Mouse (Mus musculus) forebrain, embryonic 16.5 days (tissue): ENCODE results near the gene Ube2j2. TPM values are rescaled to one million over a fixed set of nuclear protein-coding genes. Genes with fewer than 3 reads are reported as not detected.

Experiments
- ATAC-seq: fragments of 200-750 bp; cut with Nextera tagmentation; 2 replicates; pipeline ENCODE4 v1.8.0; 2017; ENCODE audit warnings: mild to moderate bottlenecking, moderate library complexity
- H3K27ac ChIP-seq: fragments of 300-500 bp; sonication (generic); 2 replicates; pipeline ENCODE4 v1.5.1; 2014; ENCODE audit warnings: low read length, control low read depth
- H3K27me3 ChIP-seq: fragments of 300-500 bp; sonication (generic); replicated peaks from 2 replicates; pipeline ENCODE4 v1.6.1; 2014; ENCODE audit warnings: low read length; ENCODE audit not compliant: control insufficient read depth, insufficient read depth
- H3K36me3 ChIP-seq: fragments of 300-500 bp; sonication (generic); 2 replicates; pipeline ENCODE4 v1.6.1; 2014; ENCODE audit not compliant: control insufficient read depth, insufficient read depth
- H3K4me1 ChIP-seq: fragments of 300-500 bp; sonication (generic); replicated peaks from 2 replicates; pipeline ENCODE4 v1.6.1; 2014; ENCODE audit warnings: low read length; ENCODE audit not compliant: control insufficient read depth, insufficient read depth
- H3K4me2 ChIP-seq: fragments of 300-500 bp; sonication (generic); 2 replicates; pipeline ENCODE4 v1.6.1; 2014; ENCODE audit warnings: mild to moderate bottlenecking, low read length, control low read depth
- H3K4me3 ChIP-seq: fragments of 300-500 bp; sonication (generic); replicated peaks from 2 replicates; pipeline ENCODE4 v1.5.1; 2014; ENCODE audit warnings: mild to moderate bottlenecking, low read length, control low read depth
- H3K9ac ChIP-seq: fragments of 300-500 bp; sonication (generic); replicated peaks from 2 replicates; pipeline ENCODE4 v1.6.1; 2014; ENCODE audit warnings: low read depth, low read length, control low read depth
- H3K9me3 ChIP-seq: fragments of 300-500 bp; sonication (generic); 2 replicates; pipeline ENCODE4 v1.6.1; 2016; ENCODE audit warnings: low read length; ENCODE audit not compliant: control insufficient read depth
- WGBS: fragments of 180-500 bp; shearing (Covaris S2); extraction: QIAGEN DNeasy Blood & Tissue Kit; methylation state at CpG from one replicate; pipeline ENCODE4 v1.1.7; 2014; 5-methylcytosine and 5-hydroxymethylcytosine counted together
- polyA plus RNA-seq: library from polyadenylated mRNA; unstranded; fragments of >200 nt; fragmentation: Nextera tagmentation; extraction: Ambion mirVana; gene quantifications from 2 replicates; pipeline ENCODE4 v1.2.1, GENCODE M21; 2015

Gene Ube2j2
- polyA plus RNA-seq, 1 experiment from 2014 or later: 121 TPM

DNA sequence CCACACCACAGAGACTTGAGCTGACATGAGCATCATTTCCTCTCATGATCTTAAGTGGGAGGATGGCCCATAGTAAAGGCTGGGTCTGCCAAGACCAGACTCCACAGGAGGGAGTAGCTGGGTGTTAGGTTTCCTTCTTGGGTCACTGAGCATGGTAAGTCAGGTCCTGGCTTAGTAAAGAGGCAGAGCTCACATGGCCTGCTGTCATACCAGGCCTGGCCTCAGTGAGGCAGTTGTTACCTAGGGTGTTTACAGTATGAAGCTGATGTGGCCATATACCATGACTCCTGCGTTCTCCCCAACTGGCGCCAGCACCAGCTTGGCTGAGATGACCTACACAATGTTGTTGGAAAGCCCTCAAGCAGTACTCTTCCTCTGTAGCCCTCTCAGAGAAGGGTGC is 29.6 kb downstream of the Ube2j2 start:
- no peak overlapping the region for H3K4me3 ChIP-seq
- no peak overlapping the region for H3K27ac ChIP-seq
- H3K27me3 ChIP-seq: no peaks in the 10 kb centered on the region
- 84% methylated on average over 2 of the region's 2 CpGs for WGBS
- no peak overlapping the region for H3K4me2 ChIP-seq
- H3K9ac ChIP-seq: no peak overlapping the region
- H3K36me3 ChIP-seq: no peaks in the 10 kb centered on the region
- no peaks in the 10 kb centered on the region for H3K9me3 ChIP-seq
- H3K4me1 ChIP-seq: no peaks in the 10 kb centered on the region
- no peak for ATAC-seq

DNA sequence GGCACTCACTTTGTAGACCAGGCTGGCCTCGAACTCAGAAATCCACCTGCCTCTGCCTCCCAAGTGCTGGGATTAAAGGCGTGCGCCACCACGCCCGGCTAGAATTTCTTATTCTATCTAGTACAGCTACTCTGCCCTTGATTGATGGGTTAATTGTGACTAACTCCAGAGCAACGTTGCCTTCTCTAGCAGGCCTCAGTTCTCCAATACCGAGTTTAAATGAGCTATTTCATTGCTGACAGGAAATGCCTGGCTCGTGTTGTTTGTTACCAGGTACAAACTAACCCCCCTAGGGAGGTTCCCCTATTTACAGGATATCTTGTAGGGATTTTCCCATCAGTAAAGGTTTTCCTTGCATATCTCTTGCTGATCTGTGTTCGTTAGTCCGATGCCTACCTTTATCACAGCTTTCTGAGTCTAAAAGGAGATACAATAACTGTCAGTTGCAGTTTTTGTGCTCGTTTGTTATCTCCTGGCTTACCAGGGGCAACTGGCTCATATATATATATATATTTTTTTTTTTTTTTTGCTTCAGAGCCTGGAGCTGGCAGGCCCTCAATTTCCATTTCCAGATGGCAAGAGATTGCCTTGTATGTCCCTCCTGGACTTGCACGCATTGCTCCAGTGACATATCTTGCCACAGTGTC is 37.9 kb downstream of the Ube2j2 start:
- Histone ChIP-seq H3K4me3 (no peak overlapping the region), H3K27ac (no peak overlapping the region), H3K4me2 (no peak overlapping the region), H3K36me3 (no peaks in the 10 kb centered on the region), H3K4me1 (0 out of 2 replicates have a peak, but pooled peaks cover 4% of the 10 kb centered on the region), H3K9me3 (no peaks in the 10 kb centered on the region), H3K9ac (no peak overlapping the region), H3K27me3 (0 out of 2 replicates have a peak, but pooled peaks cover 2% of the 10 kb centered on the region)
- no peak for ATAC-seq
- WGBS: 75% methylated on average over 12 of the region's 12 CpGs

DNA sequence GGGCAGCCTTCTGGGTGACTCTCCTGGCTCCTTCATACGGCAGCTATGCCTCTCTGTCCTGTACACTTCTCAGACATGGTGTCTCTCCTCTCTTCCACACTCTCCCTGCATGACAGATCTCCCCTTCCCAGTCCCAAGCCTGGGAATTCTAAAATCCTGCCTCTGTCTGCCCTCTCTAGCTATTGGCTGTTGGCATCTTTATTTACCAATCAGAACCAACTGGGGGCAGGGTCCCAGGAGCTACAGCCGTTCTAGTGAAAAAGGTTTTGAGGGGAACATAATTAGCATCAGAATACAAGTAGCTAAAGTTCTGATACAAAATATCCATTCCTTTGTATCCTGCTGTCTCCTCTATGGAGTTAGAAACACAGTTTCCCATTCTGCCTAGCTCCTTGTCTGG is 40.2 kb downstream of the Ube2j2 start:
- Histone ChIP-seq H3K4me2 (no peak overlapping the region), H3K4me1 (0 out of 2 replicates have a peak, but pooled peaks cover 4% of the 10 kb centered on the region), H3K4me3 (no peak overlapping the region), H3K27ac (no peak overlapping the region), H3K9ac (no peak overlapping the region), H3K9me3 (no peaks in the 10 kb centered on the region), H3K27me3 (0 out of 2 replicates have a peak, but pooled peaks cover 2% of the 10 kb centered on the region), H3K36me3 (no peaks in the 10 kb centered on the region)
- 0 out of 2 replicates have a peak, but pooled peaks have one; percentile 55 for ATAC-seq
- 7% methylated on average over 2 of the region's 2 CpGs for WGBS

DNA sequence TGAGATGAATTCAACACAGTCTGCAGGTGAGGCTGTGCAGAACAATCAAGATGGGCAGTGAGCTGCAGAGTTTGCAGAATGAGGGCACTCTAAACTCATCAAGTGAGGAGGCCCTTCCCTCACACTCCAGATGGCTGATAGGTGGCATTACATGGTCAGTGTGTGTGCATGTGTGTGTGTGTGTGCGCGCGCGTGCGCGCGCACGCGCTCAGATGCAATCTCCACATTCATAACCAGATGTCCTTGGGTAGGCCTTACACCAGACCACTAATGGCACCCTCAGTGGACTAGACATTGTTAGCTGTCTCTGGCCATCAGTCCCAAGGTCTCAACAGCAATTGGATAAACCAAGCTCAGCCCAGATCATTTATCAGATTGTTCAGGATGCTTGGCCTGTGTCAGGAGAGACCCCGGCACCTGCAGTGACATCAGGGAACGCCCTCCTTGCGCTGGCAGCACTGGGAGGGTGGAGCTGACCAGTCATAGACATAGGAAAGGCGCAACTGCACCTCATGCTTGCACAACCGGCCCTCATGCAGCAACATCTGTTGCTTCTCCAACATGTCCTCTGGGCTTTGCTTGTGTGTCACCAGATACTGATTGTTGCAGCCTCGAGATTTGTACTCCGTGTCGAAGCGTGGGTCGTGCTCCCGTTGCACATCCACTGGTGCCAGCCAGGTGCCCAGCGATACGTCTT is 47.7 kb downstream of the Ube2j2 start:
- Histone ChIP-seq H3K36me3 (no peaks in the 10 kb centered on the region), H3K4me3 (peak overlapping the region; percentile 74), H3K27me3 (no peaks in the 10 kb centered on the region), H3K4me1 (peaks cover 22% of the 10 kb centered on the region), H3K27ac (peak overlapping the region; percentile 95; the same call in 1 of the 2 replicates), H3K4me2 (peak overlapping the region; percentile 99), H3K9ac (peak overlapping the region; percentile 81), H3K9me3 (no peaks in the 10 kb centered on the region)
- no peak for ATAC-seq
- 87% methylated on average over 22 of the region's 22 CpGs for WGBS

DNA sequence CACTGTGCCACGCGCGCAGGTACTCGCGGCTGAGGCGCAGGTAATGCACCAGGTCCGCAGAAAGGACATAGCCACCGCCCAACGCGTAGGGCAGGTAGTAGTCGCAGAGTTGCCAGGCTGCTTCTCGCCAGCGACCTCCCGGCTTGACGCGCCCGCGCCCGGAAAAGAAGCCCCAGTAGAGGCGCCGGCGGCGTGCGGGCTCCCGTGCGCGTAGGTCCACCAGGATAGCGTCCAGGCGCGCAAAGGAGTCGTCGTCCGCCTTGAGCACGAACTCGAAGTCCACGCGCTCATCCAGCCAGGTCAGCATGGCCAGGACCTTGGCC is 48.2 kb downstream of the Ube2j2 start:
- Histone ChIP-seq H3K9me3 (no peaks in the 10 kb centered on the region), H3K9ac (peak overlapping the region; percentile 81), H3K27ac (peak overlapping the region; percentile 95), H3K4me2 (peak overlapping the region; percentile 99), H3K27me3 (no peaks in the 10 kb centered on the region), H3K4me1 (peaks cover 22% of the 10 kb centered on the region), H3K4me3 (peak overlapping the region; percentile 74), H3K36me3 (no peaks in the 10 kb centered on the region)
- WGBS: 29% methylated on average over 37 of the region's 37 CpGs
- peak; percentile 2; the same call in 1 of the 2 replicates for ATAC-seq

DNA sequence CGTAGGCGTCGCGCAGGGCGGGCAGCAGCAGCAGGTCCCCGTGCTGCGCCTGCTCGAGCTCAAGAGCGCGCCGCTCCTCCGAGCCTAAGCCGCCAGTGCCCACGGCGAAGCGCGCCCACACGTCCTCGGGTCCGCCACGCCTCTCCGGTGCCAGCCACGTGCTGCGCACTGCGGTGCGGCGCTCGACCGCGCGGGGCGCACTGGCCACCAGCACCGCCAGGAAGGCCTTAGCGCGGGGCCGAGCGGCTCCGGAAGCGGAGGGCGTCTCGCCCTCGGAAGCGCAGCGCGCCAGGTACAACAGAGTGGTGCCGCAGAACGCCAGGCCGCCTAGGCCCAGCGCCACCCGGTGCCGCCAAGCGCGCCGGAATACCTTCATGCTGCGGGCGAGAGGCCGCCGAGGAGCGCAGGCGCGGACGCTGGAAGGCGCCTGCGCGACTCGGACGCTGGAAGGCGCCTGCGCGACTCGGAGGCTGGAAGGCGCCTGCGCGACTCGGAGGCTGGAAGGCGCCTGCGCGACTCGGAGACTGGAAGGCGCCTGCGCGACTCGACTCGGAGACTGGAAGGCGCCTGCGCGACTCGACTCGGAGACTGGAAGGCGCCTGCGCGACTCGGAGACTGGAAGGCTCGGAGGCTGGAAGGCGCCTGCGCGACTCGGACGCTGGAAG is 48.7 kb downstream of the Ube2j2 start, which contains the start of the genes B3galt6 and Sdf4:
TSS of gene B3galt6 (minus strand) at position 409 of the 665 bp plus-strand sequence.
TSS of gene Sdf4 (plus strand) at position 632 of the 665 bp plus-strand sequence.
- peak within 1 kb of the TSS; percentile 81 for H3K9ac ChIP-seq
- peaks cover 22% of the 10 kb centered on the region for H3K4me1 ChIP-seq
- WGBS: under 1% methylated on average over 94 of the region's 99 CpGs
- H3K27me3 ChIP-seq: no peaks in the 10 kb centered on the region
- H3K4me3 ChIP-seq: peak within 1 kb of the TSS; percentile 74
- peak within 1 kb of the TSS; percentile 99 for H3K4me2 ChIP-seq
- no peaks in the 10 kb centered on the region for H3K36me3 ChIP-seq
- ATAC-seq: peak; percentile 89
- H3K27ac ChIP-seq: peak within 1 kb of the TSS; percentile 96
- H3K9me3 ChIP-seq: no peaks in the 10 kb centered on the region

DNA sequence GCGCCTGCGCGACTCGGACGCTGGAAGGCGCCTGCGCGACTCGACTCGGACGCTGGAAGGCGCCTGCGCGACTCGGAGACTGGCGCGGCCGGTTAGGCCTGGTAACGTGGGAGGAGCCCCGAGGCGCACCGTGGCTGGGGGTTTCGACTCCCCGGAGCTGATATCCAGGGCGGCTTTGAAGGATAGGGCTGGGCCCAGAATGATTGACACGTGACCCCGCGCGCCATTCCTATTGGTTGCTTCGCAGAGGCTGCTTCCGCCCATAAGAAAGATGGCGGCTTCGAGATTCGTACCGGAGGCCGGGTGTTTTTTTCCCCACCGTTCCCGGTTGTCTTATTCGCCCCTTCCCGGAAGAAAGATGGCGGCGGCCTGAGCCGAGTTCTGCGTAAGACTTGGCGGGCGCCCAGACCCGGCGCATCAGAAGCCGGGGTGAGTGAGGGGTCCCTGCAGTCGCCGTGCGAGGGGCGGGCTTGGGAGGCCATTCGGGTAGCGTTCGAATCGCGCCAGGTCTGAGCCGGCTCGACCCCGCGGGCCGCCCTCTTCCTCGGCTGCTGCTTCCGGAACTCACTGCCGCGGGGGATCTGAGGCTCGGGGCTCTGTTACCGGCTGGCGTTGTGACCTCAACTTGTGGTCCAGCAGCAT is 49.4 kb downstream of the Ube2j2 start:
- Histone ChIP-seq H3K27ac (peak overlapping the region; percentile 96), H3K36me3 (no peaks in the 10 kb centered on the region), H3K4me3 (peak overlapping the region; percentile 61), H3K9ac (peak overlapping the region; percentile 81), H3K27me3 (no peaks in the 10 kb centered on the region), H3K4me1 (peaks cover 22% of the 10 kb centered on the region), H3K4me2 (peak overlapping the region; percentile 68), H3K9me3 (no peaks in the 10 kb centered on the region)
- ATAC-seq: peak; percentile 86
- WGBS: under 1% methylated on average over 70 of the region's 70 CpGs

DNA sequence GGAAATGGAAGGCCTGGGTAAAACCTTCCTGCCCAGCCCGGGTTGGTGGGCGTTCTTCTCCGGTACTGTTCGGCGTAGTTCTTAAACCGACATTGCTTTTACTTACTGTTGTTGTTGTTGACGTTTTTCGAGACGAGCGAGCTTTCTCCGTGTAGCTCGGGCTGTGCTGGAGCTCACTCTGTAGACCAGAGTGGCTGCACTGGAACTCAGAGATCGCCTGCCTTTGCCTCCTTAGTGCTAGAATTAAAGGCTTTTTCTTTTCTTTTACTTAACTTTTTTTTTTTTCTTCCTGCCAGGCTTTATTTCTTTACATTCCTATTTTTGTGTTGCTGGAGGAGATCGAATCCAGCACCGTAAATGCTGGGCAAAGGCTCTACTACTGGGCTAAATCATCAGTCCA is 50.0 kb downstream of the Ube2j2 start:
- Histone ChIP-seq H3K9me3 (no peaks in the 10 kb centered on the region), H3K9ac (peak overlapping the region; percentile 81), H3K36me3 (no peaks in the 10 kb centered on the region), H3K27me3 (no peaks in the 10 kb centered on the region), H3K4me2 (peak overlapping the region; percentile 68), H3K4me1 (peaks cover 22% of the 10 kb centered on the region), H3K27ac (peak overlapping the region; percentile 96), H3K4me3 (peak overlapping the region; percentile 61)
- no peak for ATAC-seq
- WGBS: 4% methylated on average over 15 of the region's 15 CpGs

DNA sequence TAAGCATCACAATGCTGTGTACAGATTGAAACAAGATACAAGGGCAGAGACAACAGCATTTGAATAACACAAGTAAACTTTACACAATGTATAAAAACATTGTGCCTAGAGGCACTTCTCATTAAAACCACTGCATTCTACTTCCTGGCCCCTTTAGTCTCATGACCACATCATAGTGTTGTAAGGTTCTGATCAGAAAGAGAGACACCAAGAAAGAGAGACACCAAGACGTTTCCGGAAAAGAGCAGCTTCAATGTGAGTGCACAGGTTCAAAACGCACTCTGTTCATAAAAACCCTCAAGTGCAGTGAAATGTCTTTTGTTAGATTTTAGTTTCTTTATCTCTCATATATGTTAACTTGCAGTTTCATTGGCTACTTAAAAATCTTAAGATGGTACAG is 60.5 kb downstream of the Ube2j2 start:
- ATAC-seq: no peak
- H3K36me3 ChIP-seq: peaks cover 60% of the 10 kb centered on the region
- no peak overlapping the region for H3K4me3 ChIP-seq
- no peak overlapping the region for H3K9ac ChIP-seq
- H3K4me2 ChIP-seq: no peak overlapping the region
- H3K4me1 ChIP-seq: no peaks in the 10 kb centered on the region
- 95% methylated on average over 3 of the region's 3 CpGs for WGBS
- H3K9me3 ChIP-seq: no peaks in the 10 kb centered on the region
- H3K27me3 ChIP-seq: no peaks in the 10 kb centered on the region
- no peak overlapping the region for H3K27ac ChIP-seq
